Mouse (Mus musculus): ENCODE measurements around the gene Atp8a1.

Gene Atp8a1

DNA sequence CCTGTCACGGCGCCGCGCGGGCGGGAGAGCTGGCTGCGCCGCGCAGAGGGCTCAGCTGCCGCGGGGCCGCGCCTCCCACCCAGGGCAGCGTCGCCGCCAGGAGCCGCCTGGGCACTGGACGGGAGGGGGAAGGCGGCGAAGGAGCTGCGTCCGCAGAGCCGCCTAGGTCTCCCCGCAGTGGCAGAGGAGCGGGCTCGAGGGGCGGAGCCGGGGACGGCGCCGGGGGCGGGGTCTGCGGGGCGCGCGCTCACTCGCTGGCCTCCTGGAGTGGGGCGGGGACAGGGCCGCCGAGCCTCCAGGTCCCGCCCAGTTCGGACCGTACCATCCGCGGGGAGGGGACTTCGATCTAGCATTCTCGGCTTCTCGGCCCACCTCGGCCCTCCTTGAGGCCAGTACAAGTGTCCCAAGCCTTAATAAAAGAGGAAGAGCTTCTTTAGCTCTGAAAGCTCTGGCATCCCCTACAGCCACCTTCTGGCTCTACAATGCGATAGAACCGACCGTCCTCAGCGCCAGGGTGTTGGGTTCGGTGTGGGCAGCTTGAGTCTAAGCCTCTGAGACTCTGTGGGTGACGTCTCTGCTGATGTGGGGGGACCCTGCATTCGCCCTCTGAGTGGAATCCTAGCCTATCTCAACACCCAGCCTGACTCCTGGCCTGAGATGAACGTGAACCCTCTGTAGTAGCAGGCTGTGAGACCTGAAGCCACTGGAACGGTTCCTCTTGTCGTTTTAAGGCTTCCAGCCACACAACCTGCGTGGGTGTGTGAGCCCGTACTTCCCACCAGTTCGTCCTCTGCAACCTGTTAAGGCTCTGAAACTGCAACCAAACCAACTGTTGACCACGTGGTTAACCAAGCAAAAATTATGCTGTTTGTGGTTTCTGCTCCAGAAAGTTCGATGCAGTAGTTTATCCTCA, at the start of gene Atp8a1:
Gene Atp8a1, minus strand, starts transcription at position 182 of the 913 bp plus-strand sequence.
- peak; percentile 98 to 99 for DNase-seq (ENCODE audit: low spot score in 2 of 2)

GRCm38 (mm10) chr5:67884422-67885210, 37.4 kb upstream of the Atp8a1 start:
- DNase-seq (ENCODE audit: low spot score in 2 of 2), result no peak

GRCm38 (mm10) chr5:67883564-67884171, 36.4 kb upstream of the Atp8a1 start:
- no peak for DNase-seq (ENCODE audit: low spot score in 2 of 2)

DNA sequence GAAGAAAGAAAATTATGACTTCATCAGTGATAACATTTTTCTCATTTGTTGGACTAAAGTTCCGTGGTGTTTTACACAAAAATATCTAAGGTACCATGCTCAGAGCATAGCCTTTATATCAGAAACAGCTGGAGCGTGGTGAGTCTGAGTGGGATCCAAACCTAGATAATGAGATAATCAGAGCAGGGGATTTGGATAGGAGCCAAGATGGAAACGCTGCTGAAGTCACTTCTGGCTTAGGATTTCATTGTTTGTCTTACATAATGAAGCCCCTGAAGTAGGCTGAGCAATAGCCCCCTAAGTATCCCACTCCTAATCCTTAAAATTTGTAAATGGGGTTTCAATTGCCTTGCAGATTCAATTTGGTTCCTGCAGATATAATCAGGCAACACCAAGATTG, 24.2 kb upstream of the Atp8a1 start:
- no peak for DNase-seq (ENCODE audit: low spot score in 2 of 2)

DNA sequence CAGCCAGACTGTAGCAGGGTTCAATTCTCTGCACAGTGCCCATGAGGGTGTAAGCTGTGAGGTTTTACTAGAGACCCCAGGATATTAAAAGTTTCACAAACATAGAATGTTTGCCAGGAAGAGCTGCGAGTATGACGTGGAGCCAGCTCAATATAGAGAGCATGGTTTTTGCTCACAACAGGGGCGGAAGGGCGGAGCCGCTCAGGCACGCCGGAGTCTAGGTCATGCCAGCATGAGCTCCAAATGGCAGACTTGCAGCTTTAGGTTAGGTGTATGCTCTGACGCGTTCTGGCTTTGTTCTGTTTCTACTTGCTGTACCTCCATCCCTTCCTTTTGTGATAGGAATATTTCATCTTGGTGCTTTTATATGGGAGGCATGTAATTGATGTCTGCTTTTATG, 19.0 kb upstream of the Atp8a1 start:
- no peak for DNase-seq (ENCODE audit: low spot score in 2 of 2)

GRCm38 (mm10) chr5:67865670-67866069, 18.4 kb upstream of the Atp8a1 start:
- no peak for DNase-seq (ENCODE audit: low spot score in 2 of 2)

DNA sequence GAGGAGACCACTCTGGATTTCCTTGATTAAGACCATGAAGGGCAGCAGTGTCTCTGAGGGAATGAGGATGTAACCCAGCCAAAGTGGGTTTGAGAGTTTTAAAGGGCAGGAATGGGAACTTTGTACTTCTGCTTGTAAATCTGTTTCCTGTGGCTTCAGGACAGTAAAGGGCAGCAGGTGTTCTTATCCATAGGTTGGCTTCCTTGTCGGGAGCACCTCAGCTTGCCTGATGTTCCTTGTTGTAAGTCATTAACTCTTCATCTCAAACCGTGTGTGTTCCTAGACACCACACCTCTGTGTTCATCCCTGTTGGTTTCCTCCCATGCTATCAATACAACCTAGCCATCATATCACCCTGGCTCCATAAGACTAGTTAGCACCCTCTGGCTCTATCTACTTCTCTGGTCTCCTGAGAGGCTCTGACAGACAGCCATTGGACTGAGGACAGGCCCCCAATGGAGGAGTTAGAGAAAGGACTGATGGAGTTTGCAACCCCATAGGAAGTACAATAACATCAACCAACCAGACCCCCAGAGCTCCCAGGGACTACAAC, 17.4 kb upstream of the Atp8a1 start:
- DNase-seq (ENCODE audit: low spot score in 2 of 2), result no peak

- DNase-seq (ENCODE audit: low spot score in 2 of 2), result no peak
These were observed 16.7 kb upstream of the Atp8a1 start for GRCm38 (mm10) chr5:67863950-67864391.

GRCm38 (mm10) chr5:67854963-67855606, 7.9 kb upstream of the Atp8a1 start:
- no peak for DNase-seq (ENCODE audit: low spot score in 2 of 2)

GRCm38 (mm10) chr5:67852860-67853259, 5.6 kb upstream of the Atp8a1 start:
- no peak for DNase-seq (ENCODE audit: low spot score in 2 of 2)

DNA sequence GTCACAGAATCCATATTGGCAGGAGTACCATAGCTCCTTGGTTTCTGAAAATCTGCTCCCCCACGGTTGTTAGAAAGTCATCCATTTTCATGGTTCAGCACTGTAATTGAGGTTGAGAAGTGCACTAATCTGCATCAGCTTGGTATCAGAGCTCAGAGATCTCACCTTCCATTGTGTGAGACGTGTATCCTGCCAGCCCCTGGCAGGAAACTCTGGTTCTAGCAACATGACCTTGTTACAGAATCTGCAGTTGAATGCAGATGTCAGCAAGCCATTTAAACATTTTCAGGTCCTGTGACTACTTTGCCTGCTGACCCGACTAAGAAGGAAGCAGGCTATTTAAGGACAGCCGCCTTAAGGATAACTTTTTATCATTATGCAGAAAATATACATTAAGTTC, 2.2 kb upstream of the Atp8a1 start:
- DNase-seq (ENCODE audit: low spot score in 2 of 2), result no peak

GRCm38 (mm10) chr5:67848511-67849014, 1.3 kb upstream of the Atp8a1 start:
- no peak for DNase-seq (ENCODE audit: low spot score in 2 of 2)

DNA sequence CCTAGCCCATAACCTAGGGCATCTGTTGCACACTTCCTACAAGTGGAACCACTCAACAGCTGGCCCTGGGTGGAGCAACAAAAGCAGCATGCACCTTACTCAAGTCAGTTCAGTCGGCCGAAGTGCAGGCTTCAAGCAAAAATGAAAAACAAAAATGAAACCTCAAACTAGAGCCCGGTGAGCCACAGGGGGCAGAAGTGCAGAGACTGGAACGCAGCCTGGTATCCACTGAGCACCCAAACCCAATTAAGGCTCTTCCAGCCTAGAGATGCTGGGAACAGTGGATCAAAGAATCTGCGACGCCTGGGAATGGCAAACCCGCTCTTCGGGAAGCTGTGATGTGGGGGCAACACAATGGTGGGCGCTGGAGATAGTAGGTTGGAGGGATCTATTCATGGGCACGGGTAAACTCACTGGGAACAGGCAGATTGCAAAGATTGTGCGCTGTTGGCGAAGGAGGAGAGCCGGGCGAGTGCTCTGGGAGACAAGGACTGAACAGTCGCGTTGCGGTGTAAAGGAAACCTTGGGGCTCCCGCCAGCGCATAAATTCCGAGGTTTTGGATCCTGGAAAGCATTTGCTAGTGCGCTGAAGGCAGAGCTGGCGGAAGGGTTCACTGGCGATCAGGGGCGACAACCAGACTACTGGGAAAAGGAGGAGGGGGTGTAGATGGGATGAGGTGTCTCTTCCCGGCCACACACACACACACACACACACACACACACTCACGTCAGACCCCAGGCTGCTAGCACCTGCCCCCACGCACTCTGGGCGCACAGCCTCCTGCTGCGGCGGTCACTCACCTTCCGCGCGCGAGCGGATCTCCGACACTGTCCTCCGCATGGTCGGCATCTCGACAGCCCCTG, 641 bp downstream of the Atp8a1 start:
- peak; percentile 50 to 65 for DNase-seq (ENCODE audit: low spot score in 2 of 2)

DNA sequence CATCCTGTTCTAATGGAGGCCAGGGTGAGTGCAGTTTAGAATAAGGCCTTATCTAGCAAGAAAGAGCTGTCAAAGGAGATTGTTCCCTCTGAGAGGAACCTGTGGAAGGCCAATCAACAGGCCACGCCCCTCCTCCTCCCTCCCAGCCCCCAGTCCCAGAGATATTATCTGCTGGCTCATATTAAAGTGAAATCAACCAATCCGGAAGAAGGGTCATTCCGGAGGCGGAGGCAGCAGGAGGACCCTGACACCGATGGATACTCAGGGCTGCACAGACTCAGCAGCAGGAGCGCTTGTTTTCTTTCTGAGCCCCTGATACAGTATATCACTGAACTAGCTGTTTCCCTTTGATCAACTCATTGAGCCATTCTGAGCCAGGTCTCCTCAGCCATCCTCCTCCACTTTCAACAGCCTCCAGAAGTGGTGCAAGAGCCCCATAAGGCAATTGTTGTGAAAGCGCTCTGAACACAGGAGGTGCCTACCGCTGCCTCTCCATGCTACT, 2.0 kb downstream of the Atp8a1 start:
- no peak for DNase-seq (ENCODE audit: low spot score in 2 of 2)

GRCm38 (mm10) chr5:67844070-67844469, 3.2 kb downstream of the Atp8a1 start:
- no peak for DNase-seq (ENCODE audit: low spot score in 2 of 2)

- DNase-seq (ENCODE audit: low spot score in 2 of 2), result no peak
These were observed 4.9 kb downstream of the Atp8a1 start for GRCm38 (mm10) chr5:67842306-67842705.

DNA sequence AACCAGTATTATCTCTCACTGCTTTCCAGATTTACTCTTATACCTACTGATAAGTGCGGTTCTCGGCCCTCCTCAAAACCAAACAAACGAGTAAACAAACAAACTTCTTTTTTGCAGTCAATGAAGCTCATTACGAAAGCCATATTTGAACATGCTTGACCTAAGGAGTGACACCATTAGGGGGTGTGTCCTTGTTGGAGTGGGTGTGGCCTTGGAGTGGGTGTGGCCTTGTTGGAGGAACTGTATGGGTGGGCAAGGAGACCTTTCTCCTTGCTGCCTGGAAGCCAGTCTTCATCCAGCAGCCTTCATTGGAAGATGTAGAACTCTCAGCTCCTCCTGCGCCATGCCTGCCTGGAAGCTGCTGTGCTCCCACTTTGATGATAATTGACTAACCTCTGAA, 13.4 kb downstream of the Atp8a1 start:
- DNase-seq (ENCODE audit: low spot score in 2 of 2), result no peak

- peak in 1 of 2 experiments; percentile 11 for DNase-seq (ENCODE audit: low spot score in 2 of 2)
These were observed 15.7 kb downstream of the Atp8a1 start for GRCm38 (mm10) chr5:67831293-67832147.

DNA sequence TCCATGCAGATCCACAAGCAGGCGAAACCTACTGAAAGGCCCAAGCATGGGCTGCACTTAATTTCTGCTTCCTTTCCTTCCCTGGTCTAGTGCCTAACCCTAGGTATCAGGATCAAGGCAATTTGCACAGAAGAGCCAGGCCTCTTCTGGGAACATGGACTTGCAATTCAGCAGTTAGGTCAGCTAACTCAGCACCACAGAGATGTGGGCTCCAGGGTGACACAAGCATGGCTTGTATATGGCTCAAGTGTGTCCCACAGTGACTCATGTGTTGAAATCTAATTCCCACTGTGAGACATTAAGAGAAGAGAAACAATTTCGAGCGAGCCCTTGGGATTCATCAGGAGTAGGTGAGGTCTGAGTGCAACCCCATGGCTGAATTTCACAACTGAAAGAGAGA, 18.9 kb downstream of the Atp8a1 start:
- DNase-seq (ENCODE audit: low spot score in 2 of 2), result no peak

All from natural killer cell, adult 2 months (primary cell).